Comparison of ENCODE assay signal across 8 mouse cellular contexts in the genomic region with DNA sequence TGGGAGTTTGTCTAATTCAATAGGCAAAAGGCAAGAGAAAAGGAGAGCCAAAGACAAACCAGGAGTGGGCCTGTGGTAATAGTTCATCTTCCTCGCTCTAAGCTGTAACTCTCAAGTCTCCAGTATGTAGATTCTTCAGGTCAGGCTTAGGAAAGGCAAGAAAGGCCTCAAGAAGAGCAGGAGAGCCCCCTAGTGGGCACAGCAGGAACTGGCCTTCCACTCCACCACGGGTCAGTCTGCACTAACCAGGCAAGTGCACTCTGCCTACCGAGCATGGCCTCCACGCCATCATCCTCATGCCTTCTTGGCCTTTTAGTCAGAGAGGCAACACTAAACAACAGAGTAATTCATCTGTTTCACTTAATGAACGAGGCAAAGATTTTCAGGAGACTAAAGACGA. TPM values are rescaled to one million over a fixed set of nuclear protein-coding genes. Genes with fewer than 3 reads are reported as not detected.
DNase-seq lines count a peak whose midpoint lies in the region; ATAC-seq and TF ChIP-seq lines count a peak whose summit lies in the region.

No protein-coding gene starts in this region.

- H3K27ac ChIP-seq in hindbrain, postnatal 0 days: no peak overlapping the region

- peak; percentile 83 for ATAC-seq in hindbrain, postnatal 0 days
- ATAC-seq in megakaryocyte, adult 5-6 weeks (ENCODE audit: poor library complexity, severe bottlenecking): peak; percentile 95

- no peak overlapping the region for H3K4me3 ChIP-seq in hindbrain, postnatal 0 days (ENCODE audit: low read length)

- H3K9me3 ChIP-seq in hindbrain, postnatal 0 days (ENCODE audit: low read length): no peaks in the 10 kb centered on the region

- no peak overlapping the region for H3K4me2 ChIP-seq in hindbrain, postnatal 0 days (ENCODE audit: low read depth, low read length)

- no peaks in the 10 kb centered on the region for H3K27me3 ChIP-seq in hindbrain, postnatal 0 days (ENCODE audit: insufficient read depth, low read length)

- WGBS in hindbrain, postnatal 0 days: 29% methylated on average over 6 of the region's 6 CpGs

- peak; percentile 96 for TF ChIP-seq CTCF in hindbrain, postnatal 0 days (IDR thresholded peaks at IDR 0.05; ENCODE audit: low read depth)

- peaks cover 56% of the 10 kb centered on the region for H3K36me3 ChIP-seq in hindbrain, postnatal 0 days (ENCODE audit: insufficient read depth, low read length)

- no peaks in the 10 kb centered on the region for H3K4me1 ChIP-seq in hindbrain, postnatal 0 days (ENCODE audit: insufficient read depth, low read length)

- DNase-seq in Muller cell, postnatal 12 days (ENCODE audit: inconsistent ontology term): peak; percentile 69
- DNase-seq in cerebellum, adult 11-12 months: peak; percentile 56
- peak; percentile 73 for DNase-seq in forelimb bud, embryonic 11.5 days (ENCODE audit: low read depth, low spot score)
- DNase-seq in hindbrain, postnatal 0 days (ENCODE audit: low spot score): peak; percentile 87
- peak; percentile 84 to 85 for DNase-seq in left cerebral cortex, adult 18-20 months (ENCODE audit: low spot score in 2 of 2)
- peak; percentile 85 to 86 for DNase-seq in right cerebral cortex, adult 2 months (ENCODE audit: low spot score in 2 of 2)
- peak; percentile 55 to 72 for DNase-seq in urinary bladder, postnatal 36 days (ENCODE audit: low spot score in 2 of 2)

- H3K9ac ChIP-seq in hindbrain, postnatal 0 days (replicated peaks; ENCODE audit: low read length): no peak overlapping the region

RNA-seq across cellular contexts. Expression of gene Rpia, which starts 23.3 kb away (rescaled TPM):
- 7.1 and 9.0 TPM in 2 replicates for total RNA-seq in hindbrain, postnatal 0 days (2014; rRNA removed)
- 1.7 and 2.2 TPM in 2 replicates for polyA plus RNA-seq in hindbrain, postnatal 0 days (2015; fragmentation: Nextera tagmentation; extraction: Ambion mirVana)
- 10 to 100 TPM; 11.9 to 16.2 TPM for total RNA-seq in left cerebral cortex, adult 18-20 months (2021)
- 50.7 and 58.2 TPM in 2 replicates for total RNA-seq in megakaryocyte, adult 5-6 weeks (2015)
- 118 and 119 TPM in 2 replicates for total RNA-seq in megakaryocyte, adult 5-6 weeks (2017)
